Mouse (Mus musculus) frontal cortex, postnatal 10 days (tissue): ENCODE results near the gene C3.

Experiments used
- DNase-seq, 2 experiments: peaks; one replicate each; pipeline ENCODE4 v3.0.0; 2022; ENCODE audit warnings: low spot score in 2 of 2, mixed read lengths in 1 of 2

C3 gene

DNA sequence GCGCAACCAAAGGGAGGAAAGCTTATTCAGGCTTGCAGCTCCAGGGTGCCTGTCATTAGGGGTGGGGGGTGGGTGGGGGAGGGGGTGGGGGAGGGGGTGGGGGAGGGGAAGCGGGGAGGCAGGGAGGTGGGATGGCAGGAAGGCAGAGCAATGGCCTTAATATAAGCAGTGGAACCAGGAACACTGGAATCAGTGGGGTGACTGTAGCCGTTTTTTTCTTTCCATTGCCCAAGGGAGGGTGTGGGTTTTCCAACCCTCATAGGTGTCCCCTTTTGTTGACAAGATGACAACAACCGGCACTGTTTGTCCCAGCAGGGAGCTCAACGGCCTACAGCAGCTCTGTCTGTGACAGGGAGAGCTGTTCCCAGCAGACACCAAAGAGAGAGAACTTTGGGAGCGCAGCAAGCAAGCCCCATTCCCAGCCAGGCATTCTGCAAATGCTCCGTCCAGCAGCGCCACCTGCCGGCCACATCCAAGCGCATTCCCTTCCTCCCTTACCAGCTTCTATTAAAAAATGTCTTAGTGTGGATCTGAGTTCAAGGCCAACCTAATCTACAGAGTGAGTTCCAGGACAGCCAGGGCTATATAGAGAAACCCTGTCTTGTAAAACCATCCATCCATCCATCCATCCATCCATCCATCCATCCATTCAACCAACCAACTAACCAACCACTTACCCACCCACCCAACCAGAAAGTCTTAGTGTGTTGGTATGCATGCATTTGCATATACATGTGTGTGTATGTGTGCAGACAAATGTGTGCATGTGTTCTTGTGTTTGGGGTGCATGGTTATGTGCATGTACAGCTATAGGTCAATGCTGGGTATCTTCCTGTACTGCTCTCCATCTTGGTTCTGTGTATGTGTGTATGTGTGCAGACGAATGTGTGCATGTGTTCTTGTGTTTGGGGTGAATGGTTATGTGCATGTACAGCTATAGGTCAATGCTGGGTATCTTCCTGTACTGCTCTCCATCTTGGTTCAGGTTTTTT, 60.8 kb downstream of the C3 start:
- DNase-seq = peak; percentile 59 to 81
